Mouse (Mus musculus) kidney, adult 2 months (tissue): ENCODE results near the gene Mxra8.

ENCODE experiments used
- CTCF ChIP-seq: fragments of 200-500 bp; conservative IDR thresholded peaks from 2 replicates; pipeline ENCODE4 v1.5.1; 2011; ENCODE audit warnings: low read depth, mild to moderate bottlenecking, control low read depth, low read length, moderate library complexity, mixed read lengths; ENCODE audit not compliant: insufficient read depth, insufficient read length
- POLR2A ChIP-seq: fragments of 200-500 bp; IDR thresholded peaks from one replicate; pipeline ENCODE4 v1.6.1; 2011; ENCODE audit warnings: low read depth, low read length, control low read depth

DNA sequence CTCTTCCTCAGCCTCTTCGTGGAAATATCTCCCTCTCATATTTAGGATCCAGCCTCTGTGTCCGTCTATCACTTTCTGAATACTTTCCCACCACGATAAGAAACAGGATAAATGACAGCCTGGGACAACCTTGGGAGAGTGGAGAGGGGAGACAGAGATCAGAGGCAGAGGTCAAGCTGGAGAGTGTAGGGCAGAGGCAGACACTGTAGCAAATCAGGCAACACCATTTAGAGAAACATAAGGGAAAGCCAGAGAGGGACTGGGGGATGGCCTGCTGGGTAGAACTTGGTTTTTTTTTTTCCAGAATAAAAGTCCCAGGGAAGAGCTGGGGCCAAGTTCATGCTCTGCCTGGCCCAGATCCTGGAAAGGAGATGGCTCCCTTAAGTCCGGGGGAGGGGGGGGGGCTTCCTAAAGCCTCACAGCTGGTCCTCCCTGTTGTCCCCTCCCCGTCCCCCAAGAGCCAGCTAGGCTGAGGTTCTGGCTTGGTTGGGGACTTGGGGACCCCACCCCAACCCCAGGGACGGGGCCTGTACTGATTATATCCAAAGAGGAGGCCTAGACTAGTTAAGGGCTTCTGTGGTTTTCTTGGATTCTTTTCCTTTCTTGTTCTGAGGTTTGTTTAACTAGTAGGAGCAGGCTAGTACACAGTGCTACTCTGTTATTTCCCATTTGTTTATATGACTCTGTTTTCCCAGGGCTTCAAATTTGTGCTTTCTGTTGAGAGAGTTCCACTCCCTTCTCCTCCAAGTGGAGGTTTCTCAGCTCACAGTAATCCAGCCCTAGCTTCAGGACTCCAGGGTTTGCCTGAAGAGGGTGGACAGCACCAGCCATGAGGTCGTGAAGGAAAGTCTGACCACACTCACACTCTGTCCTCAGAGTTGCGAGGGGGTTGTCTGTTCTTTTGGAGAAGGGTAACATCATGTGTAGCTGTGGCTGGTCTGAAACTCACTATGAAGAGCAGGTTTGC, 1.0 kb upstream of the Mxra8 start:
- no peak for TF ChIP-seq CTCF
- no peak for TF ChIP-seq POLR2A
